Mouse (Mus musculus): Measurements from ENCODE around the gene Sdk2.

Gene Sdk2

GRCm38 (mm10) chr11:113990466-113990865 lies 76.4 kb downstream of the Sdk2 start:
- DNase-seq (ENCODE audit: low spot score in 2 of 2): peak; percentile 65 to 72

DNA sequence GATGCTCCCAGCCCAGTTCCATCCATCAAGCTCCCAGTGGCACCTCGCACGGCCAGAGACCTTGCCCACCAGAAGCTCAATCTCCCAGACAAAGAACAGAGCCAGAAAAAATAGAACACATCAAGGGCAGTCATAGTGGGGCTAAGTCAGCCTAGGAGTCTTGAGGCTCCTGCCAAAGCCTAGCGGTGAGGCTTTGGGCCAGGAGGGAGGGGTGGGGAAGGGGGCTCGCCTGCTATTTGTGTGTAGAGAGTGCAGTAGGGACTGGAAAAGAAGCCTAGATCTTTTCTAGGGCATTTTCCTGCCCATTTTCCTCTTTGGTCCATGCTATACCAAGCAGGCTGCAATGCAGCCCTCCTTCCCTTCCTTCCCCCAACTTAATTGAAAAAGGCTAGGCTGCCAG lies 76.8 kb downstream of the Sdk2 start:
- DNase-seq (ENCODE audit: low spot score in 2 of 2): no peak

DNA sequence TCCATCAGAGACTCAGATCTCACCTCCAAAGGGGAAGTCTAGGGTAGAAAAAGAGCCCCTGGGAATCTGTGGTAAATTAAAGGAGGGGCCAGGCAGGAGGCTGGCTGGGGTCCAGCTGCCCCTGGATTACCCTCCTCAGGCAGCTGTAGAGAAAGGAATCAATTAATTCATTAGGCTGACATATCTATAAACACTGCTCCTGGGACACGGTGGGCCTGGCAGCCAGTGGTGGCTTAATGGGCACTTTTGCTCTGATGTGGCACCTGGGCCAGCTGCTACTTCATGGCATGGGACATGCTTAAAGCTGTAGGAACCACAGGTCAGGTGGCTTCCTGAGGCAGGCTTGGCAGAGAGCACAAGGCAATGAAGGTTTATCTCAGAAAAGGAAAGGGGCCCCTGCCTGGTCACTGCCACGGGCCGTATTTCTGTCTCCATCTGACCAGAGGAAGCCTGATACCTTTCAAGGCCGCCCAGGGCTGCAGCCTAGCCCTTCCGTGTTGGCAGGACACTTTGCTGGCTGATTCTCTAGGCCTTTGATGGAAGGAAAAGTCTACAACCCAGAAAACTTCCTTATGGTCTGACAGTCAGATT lies 80.9 kb downstream of the Sdk2 start:
- no peak for DNase-seq (ENCODE audit: low spot score in 2 of 2)

- no peak for DNase-seq (ENCODE audit: low spot score in 2 of 2)
Observed at GRCm38 (mm10) chr11:113981732-113982503, 84.9 kb downstream of the Sdk2 start.

DNA sequence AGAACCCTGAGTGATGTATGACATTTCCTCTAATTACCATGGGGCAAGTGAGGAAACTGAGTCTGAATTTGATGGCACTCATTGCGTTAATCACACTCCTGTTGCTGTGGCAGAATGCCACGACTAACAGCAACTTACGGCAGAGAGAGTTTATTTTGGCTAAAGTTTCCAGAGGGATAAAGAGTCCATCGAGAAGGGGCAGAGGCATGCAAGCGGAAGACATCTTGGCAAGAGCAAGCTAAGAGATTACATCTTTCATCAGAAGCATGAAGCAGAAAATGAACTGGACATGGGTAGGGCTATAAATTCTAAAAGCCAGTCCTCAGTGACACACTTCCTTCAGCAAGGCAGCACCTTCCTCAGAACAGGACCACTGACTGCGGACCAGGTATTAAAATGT lies 85.8 kb downstream of the Sdk2 start:
- no peak for DNase-seq (ENCODE audit: low spot score in 2 of 2)

GRCm38 (mm10) chr11:113978318-113978717 lies 88.5 kb downstream of the Sdk2 start:
- DNase-seq (ENCODE audit: low spot score in 2 of 2): no peak

GRCm38 (mm10) chr11:113975667-113975970 lies 91.2 kb downstream of the Sdk2 start:
- no peak for DNase-seq (ENCODE audit: low spot score in 2 of 2)

DNA sequence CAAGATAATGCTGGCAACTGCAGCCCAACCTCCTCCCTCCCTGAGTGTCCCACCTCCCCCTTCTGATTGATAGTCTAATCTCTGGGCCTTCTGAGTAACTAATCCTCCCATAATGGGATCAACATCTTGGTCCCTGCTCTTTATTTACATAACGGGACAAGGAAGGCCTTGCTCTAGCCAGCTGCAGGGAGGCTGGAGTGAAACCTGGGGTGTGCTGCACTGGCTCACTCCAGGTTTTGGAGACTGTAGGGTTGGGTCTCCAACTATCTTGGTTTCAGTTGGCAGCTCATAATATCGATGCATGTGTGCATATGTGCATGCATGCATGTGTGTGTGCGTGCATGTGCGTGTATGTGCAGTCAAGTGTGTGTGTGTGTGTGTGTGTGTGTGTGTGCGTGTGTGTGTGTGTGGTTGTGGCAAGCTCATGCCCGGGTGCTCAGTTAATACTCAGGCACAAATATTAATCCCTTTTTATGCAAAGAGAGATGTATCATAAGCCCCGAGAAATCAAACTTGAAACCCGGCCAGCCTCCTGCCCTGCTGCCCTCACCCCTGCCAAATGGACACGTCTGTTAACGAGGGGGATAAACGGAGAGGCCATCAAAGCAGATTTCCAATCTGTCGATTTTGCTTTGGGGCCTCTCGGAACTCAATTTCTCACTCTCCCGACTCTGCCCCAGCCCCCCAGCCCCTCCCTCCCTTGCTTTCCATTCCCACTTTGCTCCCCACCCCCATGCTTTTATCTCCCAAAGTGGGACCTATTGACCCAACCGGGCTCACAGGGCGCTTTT lies 91.8 kb downstream of the Sdk2 start:
- DNase-seq (ENCODE audit: low spot score in 2 of 2): no peak

GRCm38 (mm10) chr11:113972517-113972872 lies 94.4 kb downstream of the Sdk2 start:
- no peak for DNase-seq (ENCODE audit: low spot score in 2 of 2)

- DNase-seq (ENCODE audit: low spot score in 2 of 2): peak in 1 of 2 experiments; percentile 50
Observed at GRCm38 (mm10) chr11:113971609-113972516, 95.0 kb downstream of the Sdk2 start.

- DNase-seq (ENCODE audit: low spot score in 2 of 2): no peak
Observed at GRCm38 (mm10) chr11:113970026-113970425, 96.8 kb downstream of the Sdk2 start.

GRCm38 (mm10) chr11:113965214-113965613 lies 101.6 kb downstream of the Sdk2 start:
- DNase-seq (ENCODE audit: low spot score in 2 of 2): no peak

DNA sequence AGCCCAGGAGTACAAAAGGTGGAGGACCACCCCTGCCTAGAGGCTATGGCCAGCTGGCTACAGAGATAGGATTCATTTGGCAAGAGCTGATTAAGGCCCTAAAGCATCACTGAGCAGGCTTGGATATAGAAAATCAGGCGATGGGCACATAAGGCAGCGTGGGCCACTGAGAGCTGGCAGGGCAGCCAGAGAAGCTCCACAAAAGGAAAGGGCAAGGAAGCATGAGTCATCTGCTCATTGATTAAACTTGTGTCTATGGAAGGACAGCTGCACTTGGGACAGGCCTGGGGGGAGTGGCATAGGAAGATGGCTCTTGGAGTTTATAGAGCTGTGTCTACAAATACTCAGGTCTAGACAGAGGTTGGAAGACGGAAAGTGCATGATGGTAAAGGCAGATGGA lies 104.1 kb downstream of the Sdk2 start:
- DNase-seq (ENCODE audit: low spot score in 2 of 2): no peak

DNA sequence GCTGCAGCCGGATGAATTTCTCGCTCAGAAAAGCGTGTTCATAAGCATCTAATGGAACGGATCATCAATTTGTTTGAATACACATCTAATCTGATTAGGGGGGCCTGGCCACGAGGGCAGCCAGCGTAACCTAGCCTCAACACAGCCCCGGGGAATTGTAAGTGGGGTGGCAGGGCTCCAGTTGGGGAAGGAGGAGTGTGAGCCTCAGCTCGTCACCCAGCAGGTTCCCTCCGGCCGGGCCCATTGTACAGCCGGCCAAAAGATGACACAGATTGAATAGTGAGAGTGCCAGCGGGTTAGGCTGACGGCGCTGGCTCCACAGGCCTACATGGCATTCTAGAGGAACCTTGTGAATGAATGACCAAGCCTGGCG lies 115.2 kb downstream of the Sdk2 start:
- no peak for DNase-seq (ENCODE audit: low spot score in 2 of 2)

GRCm38 (mm10) chr11:113950904-113951615 lies 115.8 kb downstream of the Sdk2 start:
- DNase-seq (ENCODE audit: low spot score in 2 of 2): no peak

DNA sequence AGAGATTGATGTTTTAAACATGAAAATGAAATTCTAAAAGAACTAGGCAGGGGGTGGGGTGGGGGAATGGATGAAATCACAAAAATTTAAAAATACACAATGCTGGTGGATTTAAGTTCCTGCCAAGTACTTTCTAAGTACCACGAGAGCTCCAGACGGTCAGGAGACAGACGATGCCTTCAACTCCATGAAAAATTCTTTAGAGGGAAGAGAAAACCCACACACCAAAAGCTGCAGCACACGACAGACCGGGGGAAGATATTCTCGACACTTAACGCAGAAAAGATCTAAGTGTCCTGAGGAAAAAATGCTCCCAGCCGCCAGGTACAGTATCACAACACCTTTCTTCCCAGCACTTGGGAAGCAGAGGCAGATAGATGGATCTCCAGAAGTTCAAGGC lies 118.2 kb downstream of the Sdk2 start:
- no peak for DNase-seq (ENCODE audit: low spot score in 2 of 2)

- no peak for DNase-seq (ENCODE audit: low spot score in 2 of 2)
Observed at GRCm38 (mm10) chr11:113942101-113942735, 124.6 kb downstream of the Sdk2 start.

DNA sequence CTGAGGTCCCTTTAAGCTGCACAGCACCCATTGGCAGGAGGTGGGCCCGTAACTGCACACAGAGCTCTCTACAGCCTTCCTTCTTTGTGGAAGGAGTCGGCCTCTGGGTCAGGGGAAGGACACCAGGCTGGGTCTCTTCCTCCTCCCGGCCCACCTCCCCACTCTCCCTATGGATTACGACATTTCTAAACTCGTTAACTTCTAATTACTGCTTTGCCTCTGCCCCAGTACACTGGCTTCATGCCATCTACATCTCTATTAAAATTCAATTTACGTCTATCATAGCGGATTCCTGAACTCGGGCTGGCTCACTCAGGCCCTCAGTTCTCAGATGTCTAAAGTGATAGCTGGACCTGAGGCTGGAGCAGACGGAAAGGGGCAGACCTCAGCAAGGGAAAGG lies 133.2 kb downstream of the Sdk2 start:
- DNase-seq (ENCODE audit: low spot score in 2 of 2): no peak

DNA sequence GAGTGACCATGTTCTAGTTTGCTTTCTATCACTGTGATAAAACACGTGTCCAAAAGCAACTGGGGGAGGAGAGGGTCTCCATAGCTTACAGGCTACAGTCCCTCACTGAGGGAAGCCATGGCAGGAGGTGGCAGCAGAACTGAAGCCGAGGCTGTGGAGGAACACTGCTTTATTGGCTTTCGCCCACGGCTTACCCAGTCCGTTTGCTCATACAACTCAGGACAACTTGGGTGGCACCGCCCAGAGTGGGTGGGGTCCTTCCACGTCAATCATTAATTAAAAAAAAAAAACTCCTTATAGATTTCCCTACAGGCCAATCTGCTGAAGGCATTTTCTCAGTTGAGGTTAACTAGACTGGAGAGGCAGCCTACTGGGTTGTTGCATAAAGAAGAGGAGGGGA lies 133.9 kb downstream of the Sdk2 start:
- no peak for DNase-seq (ENCODE audit: low spot score in 2 of 2)

DNA sequence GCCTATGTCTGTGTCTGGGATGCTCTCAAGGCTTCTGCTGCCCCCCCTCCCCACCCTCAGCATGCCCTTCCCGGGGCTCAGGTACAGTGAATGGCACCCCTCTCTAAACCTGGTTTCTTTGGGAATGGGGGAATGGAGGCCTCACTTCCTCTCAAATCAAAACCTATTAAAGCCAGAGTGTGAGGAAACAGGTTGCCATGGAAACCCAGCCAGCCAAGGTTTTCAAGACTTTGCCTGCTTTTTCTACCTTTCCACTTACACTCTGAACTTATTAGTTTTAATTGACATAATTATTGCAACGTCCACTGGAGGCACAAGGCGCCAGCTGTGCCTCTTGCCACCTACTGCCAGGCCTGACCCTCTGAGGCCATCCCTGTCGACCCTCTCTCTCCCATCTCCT lies 135.1 kb downstream of the Sdk2 start:
- no peak for DNase-seq (ENCODE audit: low spot score in 2 of 2)

DNA sequence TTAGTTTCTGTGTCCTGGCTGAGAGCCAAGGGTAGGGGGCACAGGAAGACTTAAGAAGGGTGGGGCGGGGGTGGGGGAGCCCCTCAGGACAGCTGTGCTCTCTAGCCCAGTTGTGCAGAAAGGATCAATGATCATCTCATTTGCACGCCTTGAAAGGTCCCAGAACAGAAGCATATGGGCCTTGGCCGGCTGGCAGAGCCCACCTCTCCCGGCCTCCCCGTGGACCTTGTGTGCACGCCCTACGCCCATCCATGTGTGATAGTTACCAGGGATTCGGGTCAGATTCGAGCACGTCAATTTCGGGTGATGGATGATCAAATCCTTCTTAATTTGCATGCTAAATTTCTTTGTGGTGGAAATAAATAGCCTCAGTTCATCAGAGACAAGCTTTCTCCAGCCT lies 136.7 kb downstream of the Sdk2 start:
- DNase-seq (ENCODE audit: low spot score in 2 of 2): no peak

All from frontal cortex, postnatal 25 days (tissue).